Mouse (Mus musculus) cerebellum, adult 2 months (tissue): ENCODE results near the gene Cacng7. TPM values are rescaled to one million over a fixed set of nuclear protein-coding genes. Genes with fewer than 3 reads are reported as not detected.

Experiments
- DNase-seq, 2 experiments: peaks; one replicate each; pipeline ENCODE4 v3.0.0; 2021
- H3K27ac ChIP-seq: fragments of 200-500 bp; 2 replicates; pipeline ENCODE4 v1.5.1; 2012; ENCODE audit warnings: low read length, control low read depth, inconsistent platforms; ENCODE audit not compliant: insufficient read depth
- H3K27me3 ChIP-seq: fragments of 200-500 bp; 2 replicates; pipeline ENCODE4 v1.6.1; 2012; ENCODE audit warnings: inconsistent platforms, mild to moderate bottlenecking, low read length, moderate library complexity; ENCODE audit not compliant: control insufficient read depth, insufficient read depth
- H3K4me1 ChIP-seq: fragments of 200-500 bp; 2 replicates; pipeline ENCODE4 v1.6.1; 2011; ENCODE audit warnings: low read length; ENCODE audit not compliant: control insufficient read depth, insufficient read depth
- H3K4me3 ChIP-seq: fragments of 200-500 bp; replicated peaks from 2 replicates; pipeline ENCODE3; 2011; ENCODE audit warnings: mild to moderate bottlenecking, low read depth, low read length, control low read depth; ENCODE audit not compliant: insufficient read depth
- CTCF ChIP-seq: fragments of 200-500 bp; IDR thresholded peaks from 2 replicates; pipeline ENCODE4 v1.5.1; 2011; ENCODE audit warnings: low read depth, mild to moderate bottlenecking, control low read depth, low read length, moderate library complexity, borderline replicate concordance; ENCODE audit not compliant: insufficient read depth
- POLR2A ChIP-seq: fragments of 200-500 bp; IDR thresholded peaks from 2 replicates; pipeline ENCODE4 v1.6.1; 2011; ENCODE audit warnings: low read length, control low read depth, borderline replicate concordance; ENCODE audit not compliant: insufficient read depth
- WGBS: fragments of 180-500 bp; shearing (Covaris S2); methylation state at CpG from one replicate; pipeline ENCODE4 v1.1.7; 2018; 5-methylcytosine and 5-hydroxymethylcytosine counted together
- polyA plus RNA-seq: library from polyadenylated mRNA; depleted of rRNA; stranded (reverse); fragments of >200 nt; gene quantifications from 2 replicates; pipeline ENCODE4 v1.2.3, GENCODE M21; 2012

Gene Cacng7
- polyA plus RNA-seq, 1 experiment, result 278 TPM

- H3K27ac ChIP-seq, result no peak overlapping the region
- WGBS, result 54% methylated on average over 12 of the region's 12 CpGs
- H3K4me1 ChIP-seq, result peaks cover 5% of the 10 kb centered on the region; the same call in 1 of the 2 replicates
- no peak for DNase-seq
- H3K4me3 ChIP-seq, result no peak overlapping the region
- TF ChIP-seq POLR2A, result no peak
- TF ChIP-seq CTCF, result no peak
- no peaks in the 10 kb centered on the region for H3K27me3 ChIP-seq
Measured at GRCm38 (mm10) chr7:3368311-3368710, 35.6 kb downstream of the Cacng7 start.

DNA sequence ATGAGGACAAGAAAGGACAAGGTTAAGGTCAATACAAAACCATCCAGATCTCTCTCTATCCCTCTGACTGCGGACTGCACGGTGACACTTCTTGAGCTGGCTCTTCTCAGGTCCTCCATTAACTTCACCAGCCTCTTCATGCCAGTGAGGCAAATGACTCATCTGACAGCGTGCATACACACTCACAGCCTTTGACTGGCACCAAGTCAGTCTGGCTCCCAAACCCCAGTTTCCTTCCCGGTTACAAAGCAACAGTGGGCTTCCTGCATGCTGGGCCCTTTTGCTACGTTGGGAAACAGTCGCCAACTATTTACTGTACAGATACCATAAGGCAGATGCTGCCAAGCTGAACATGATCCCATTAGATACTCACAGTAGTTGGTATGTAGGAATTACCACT, 36.4 kb downstream of the Cacng7 start:
- H3K4me3 ChIP-seq, result no peak overlapping the region
- no peak overlapping the region for H3K27ac ChIP-seq
- H3K4me1 ChIP-seq, result peaks cover 5% of the 10 kb centered on the region; the same call in 1 of the 2 replicates
- TF ChIP-seq POLR2A (no peak), CTCF (no peak)
- DNase-seq, result no peak
- no peaks in the 10 kb centered on the region for H3K27me3 ChIP-seq
- 22% methylated on average over 6 of the region's 6 CpGs for WGBS

GRCm38 (mm10) chr7:3370407-3370806, 37.7 kb downstream of the Cacng7 start:
- TF ChIP-seq CTCF (no peak), POLR2A (no peak)
- 76% methylated on average over 4 of the region's 4 CpGs for WGBS
- Histone ChIP-seq H3K4me3 (no peak overlapping the region), H3K4me1 (peaks cover 5% of the 10 kb centered on the region; the same call in 1 of the 2 replicates), H3K27me3 (no peaks in the 10 kb centered on the region), H3K27ac (no peak overlapping the region)
- DNase-seq, result no peak

DNA sequence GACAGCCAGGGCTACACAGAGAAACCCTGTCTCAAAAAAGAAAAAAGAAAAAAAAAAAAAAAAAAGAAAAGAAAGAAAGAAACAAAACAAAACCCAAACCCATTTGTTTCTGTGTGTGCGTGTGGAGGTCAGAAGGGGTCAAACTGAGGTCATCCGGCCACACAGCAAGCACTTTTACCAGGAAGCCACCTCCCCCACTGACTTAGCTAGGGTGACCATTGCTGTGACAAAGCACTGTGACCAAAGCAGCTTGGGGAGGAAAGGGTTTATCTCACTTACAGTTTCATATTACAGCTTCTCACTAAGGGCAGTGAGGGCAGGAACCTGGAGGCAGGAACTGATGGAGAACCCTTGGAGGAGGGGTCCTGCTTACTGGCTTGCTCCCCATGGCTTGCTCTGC, 39.6 kb downstream of the Cacng7 start:
- WGBS, result 84% methylated on average over 2 of the region's 2 CpGs
- H3K27ac ChIP-seq, result no peak overlapping the region
- no peaks in the 10 kb centered on the region for H3K27me3 ChIP-seq
- no peak overlapping the region for H3K4me3 ChIP-seq
- peaks cover 5% of the 10 kb centered on the region; the same call in 1 of the 2 replicates for H3K4me1 ChIP-seq
- DNase-seq, result no peak
- TF ChIP-seq POLR2A, result no peak

GRCm38 (mm10) chr7:3373754-3374153, 41.0 kb downstream of the Cacng7 start:
- WGBS, result 62% methylated on average over 8 of the region's 8 CpGs
- Histone ChIP-seq H3K27ac (no peak overlapping the region), H3K4me1 (peaks cover 5% of the 10 kb centered on the region; the same call in 1 of the 2 replicates), H3K4me3 (no peak overlapping the region), H3K27me3 (no peaks in the 10 kb centered on the region)
- TF ChIP-seq CTCF, result no peak
- TF ChIP-seq POLR2A, result no peak
- no peak for DNase-seq

GRCm38 (mm10) chr7:3376831-3377230, 44.1 kb downstream of the Cacng7 start:
- Histone ChIP-seq H3K27me3 (no peaks in the 10 kb centered on the region), H3K4me1 (no peaks in the 10 kb centered on the region), H3K27ac (no peak overlapping the region), H3K4me3 (no peak overlapping the region)
- 34% methylated on average over 4 of the region's 4 CpGs for WGBS
- TF ChIP-seq POLR2A (no peak), CTCF (peak; percentile 47; the same call in 1 of the 2 replicates)
- peak; percentile 31 to 51 for DNase-seq

GRCm38 (mm10) chr7:3382123-3382522, 49.4 kb downstream of the Cacng7 start:
- Histone ChIP-seq H3K4me3 (no peak overlapping the region), H3K27ac (no peak overlapping the region), H3K27me3 (no peaks in the 10 kb centered on the region), H3K4me1 (no peaks in the 10 kb centered on the region)
- no peak for TF ChIP-seq POLR2A
- TF ChIP-seq CTCF, result no peak
- DNase-seq, result no peak
- WGBS, result 82% methylated on average over 9 of the region's 9 CpGs

- no peaks in the 10 kb centered on the region for H3K27me3 ChIP-seq
- WGBS, result 97% methylated on average over 5 of the region's 5 CpGs
- TF ChIP-seq POLR2A (no peak), CTCF (no peak)
- no peaks in the 10 kb centered on the region for H3K4me1 ChIP-seq
- no peak for DNase-seq
- H3K4me3 ChIP-seq, result no peak overlapping the region
- H3K27ac ChIP-seq, result no peak overlapping the region
Measured at GRCm38 (mm10) chr7:3384807-3385319, 52.1 kb downstream of the Cacng7 start.
